Mouse (Mus musculus): Measurements from ENCODE around the gene Tlcd1. TPM values are rescaled to one million over a fixed set of nuclear protein-coding genes. Genes with fewer than 3 reads are reported as not detected.

Tlcd1 gene
- total RNA-seq, 1 experiment = 78.6 TPM

- H3K27ac ChIP-seq (ENCODE audit: insufficient read depth, low read depth, low read length, poor library complexity, severe bottlenecking) = no peak overlapping the region
- peaks cover 51% of the 10 kb centered on the region for H3K36me3 ChIP-seq (ENCODE audit: control insufficient read depth, insufficient read depth, low read length, poor library complexity, severe bottlenecking)
- H3K4me1 ChIP-seq (ENCODE audit: control insufficient read depth in 2 of 2, insufficient read depth in 2 of 2, low read length in 2 of 2, poor library complexity in 1 of 2) = peaks cover 0 to 24% of the 10 kb centered on the region in 2 experiments; a peak in 2 of 4 replicates
- no peak overlapping the region for H3K4me3 ChIP-seq (ENCODE audit: insufficient read depth in 1 of 2, low read depth in 1 of 2, low read length in 2 of 2, poor library complexity in 1 of 2, severe bottlenecking in 1 of 2)
- no peaks in the 10 kb centered on the region for H3K9me3 ChIP-seq (ENCODE audit: control insufficient read depth, insufficient read depth, low read depth, low read length)
- no peak for DNase-seq (ENCODE audit: low read depth, low spot score)
- in situ Hi-C loops (cut with MboI; ENCODE audit: low sequenced_read_pairs in 2 of 2, unreplicated experiment in 2 of 2) = no loop called here
- no peak overlapping the region for H3K9ac ChIP-seq (ENCODE audit: insufficient read depth, low read depth, low read length, poor library complexity, severe bottlenecking)
- TF ChIP-seq CHD2 (IDR thresholded peaks at IDR 0.05; ENCODE audit: low read depth, low read length) (no peak), HCFC1 (IDR thresholded peaks at IDR 0.05; ENCODE audit: borderline replicate concordance, insufficient read depth, low read length) (no peak), MAFK (IDR thresholded peaks at IDR 0.05; ENCODE audit: insufficient read depth, low read depth, low read length) (no peak), ZNF384 (IDR thresholded peaks at IDR 0.05; ENCODE audit: low read depth, low read length) (no peak), ZC3H11A (IDR thresholded peaks at IDR 0.05; ENCODE audit: borderline replicate concordance, low read depth, low read length) (no peak)
Measured at GRCm38 (mm10) chr11:78156156-78156699, 20.3 kb upstream of the Tlcd1 start.

GRCm38 (mm10) chr11:78159096-78159495 lies 17.4 kb upstream of the Tlcd1 start:
- in situ Hi-C loops (cut with MboI; ENCODE audit: low sequenced_read_pairs in 2 of 2, unreplicated experiment in 2 of 2) = no loop called here

GRCm38 (mm10) chr11:78159557-78159956 lies 17.0 kb upstream of the Tlcd1 start:
- H3K27ac ChIP-seq (ENCODE audit: insufficient read depth, low read depth, low read length, poor library complexity, severe bottlenecking) = no peak overlapping the region
- in situ Hi-C loops (cut with MboI; ENCODE audit: low sequenced_read_pairs in 2 of 2, unreplicated experiment in 2 of 2) = no loop called here

More at GRCm38 (mm10) chr11:78159096-78159495, 17.4 kb upstream of the Tlcd1 start:
- H3K4me1 ChIP-seq (ENCODE audit: control insufficient read depth in 2 of 2, insufficient read depth in 2 of 2, low read length in 2 of 2, poor library complexity in 1 of 2) = peaks cover 0 to 36% of the 10 kb centered on the region in 2 experiments; a peak in 1 of 4 replicates
- H3K9ac ChIP-seq (ENCODE audit: insufficient read depth, low read depth, low read length, poor library complexity, severe bottlenecking) = no peak overlapping the region
- DNase-seq (ENCODE audit: low read depth, low spot score) = no peak
- no peak for TF ChIP-seq CHD2 (IDR thresholded peaks at IDR 0.05; ENCODE audit: low read depth, low read length)
- TF ChIP-seq ZNF384 (IDR thresholded peaks at IDR 0.05; ENCODE audit: low read depth, low read length) = peak; percentile 60; the same call in 1 of the 2 replicates
- TF ChIP-seq ZC3H11A (IDR thresholded peaks at IDR 0.05; ENCODE audit: borderline replicate concordance, low read depth, low read length) = peak; percentile 71; the same call in 1 of the 2 replicates
- TF ChIP-seq MAFK (IDR thresholded peaks at IDR 0.05; ENCODE audit: insufficient read depth, low read depth, low read length) = no peak
- no peak for TF ChIP-seq HCFC1 (IDR thresholded peaks at IDR 0.05; ENCODE audit: borderline replicate concordance, insufficient read depth, low read length)
- H3K27ac ChIP-seq (ENCODE audit: insufficient read depth, low read depth, low read length, poor library complexity, severe bottlenecking) = no peak overlapping the region
- peaks cover 64% of the 10 kb centered on the region for H3K36me3 ChIP-seq (ENCODE audit: control insufficient read depth, insufficient read depth, low read length, poor library complexity, severe bottlenecking)
- H3K9me3 ChIP-seq (ENCODE audit: control insufficient read depth, insufficient read depth, low read depth, low read length) = no peaks in the 10 kb centered on the region
- H3K4me3 ChIP-seq (ENCODE audit: insufficient read depth in 1 of 2, low read depth in 1 of 2, low read length in 2 of 2, poor library complexity in 1 of 2, severe bottlenecking in 1 of 2) = no peak overlapping the region

GRCm38 (mm10) chr11:78160171-78160570 lies 16.3 kb upstream of the Tlcd1 start:
- no peak for DNase-seq (ENCODE audit: low read depth, low spot score)
- in situ Hi-C loops (cut with MboI; ENCODE audit: low sequenced_read_pairs in 2 of 2, unreplicated experiment in 2 of 2) = no loop called here
- Histone ChIP-seq H3K9me3 (ENCODE audit: control insufficient read depth, insufficient read depth, low read depth, low read length) (no peaks in the 10 kb centered on the region), H3K27ac (ENCODE audit: insufficient read depth, low read depth, low read length, poor library complexity, severe bottlenecking) (no peak overlapping the region), H3K4me1 (ENCODE audit: control insufficient read depth in 2 of 2, insufficient read depth in 2 of 2, low read length in 2 of 2, poor library complexity in 1 of 2) (peaks cover 0 to 33% of the 10 kb centered on the region in 2 experiments; a peak in 1 of 4 replicates), H3K9ac (ENCODE audit: insufficient read depth, low read depth, low read length, poor library complexity, severe bottlenecking) (0 out of 2 replicates have a peak overlapping the region, but pooled peaks have one; percentile 0), H3K36me3 (ENCODE audit: control insufficient read depth, insufficient read depth, low read length, poor library complexity, severe bottlenecking) (peaks cover 54% of the 10 kb centered on the region), H3K4me3 (ENCODE audit: insufficient read depth in 1 of 2, low read depth in 1 of 2, low read length in 2 of 2, poor library complexity in 1 of 2, severe bottlenecking in 1 of 2) (0 out of 4 replicates have a peak overlapping the region, but pooled peaks of 1 of the 2 experiments have one; percentile 8)
- no peak for TF ChIP-seq CHD2 (IDR thresholded peaks at IDR 0.05; ENCODE audit: low read depth, low read length)
- TF ChIP-seq HCFC1 (IDR thresholded peaks at IDR 0.05; ENCODE audit: borderline replicate concordance, insufficient read depth, low read length) = no peak
- no peak for TF ChIP-seq MAFK (IDR thresholded peaks at IDR 0.05; ENCODE audit: insufficient read depth, low read depth, low read length)
- TF ChIP-seq ZNF384 (IDR thresholded peaks at IDR 0.05; ENCODE audit: low read depth, low read length) = no peak
- TF ChIP-seq ZC3H11A (IDR thresholded peaks at IDR 0.05; ENCODE audit: borderline replicate concordance, low read depth, low read length) = no peak

More at GRCm38 (mm10) chr11:78159557-78159956, 17.0 kb upstream of the Tlcd1 start:
- peaks cover 0 to 34% of the 10 kb centered on the region in 2 experiments; a peak in 1 of 4 replicates for H3K4me1 ChIP-seq (ENCODE audit: control insufficient read depth in 2 of 2, insufficient read depth in 2 of 2, low read length in 2 of 2, poor library complexity in 1 of 2)
- TF ChIP-seq CHD2 (IDR thresholded peaks at IDR 0.05; ENCODE audit: low read depth, low read length) = no peak
- TF ChIP-seq HCFC1 (IDR thresholded peaks at IDR 0.05; ENCODE audit: borderline replicate concordance, insufficient read depth, low read length) = no peak
- no peak for TF ChIP-seq ZC3H11A (IDR thresholded peaks at IDR 0.05; ENCODE audit: borderline replicate concordance, low read depth, low read length)
- TF ChIP-seq ZNF384 (IDR thresholded peaks at IDR 0.05; ENCODE audit: low read depth, low read length) = no peak
- TF ChIP-seq MAFK (IDR thresholded peaks at IDR 0.05; ENCODE audit: insufficient read depth, low read depth, low read length) = no peak
- peaks cover 60% of the 10 kb centered on the region for H3K36me3 ChIP-seq (ENCODE audit: control insufficient read depth, insufficient read depth, low read length, poor library complexity, severe bottlenecking)
- DNase-seq (ENCODE audit: low read depth, low spot score) = no peak
- H3K9ac ChIP-seq (ENCODE audit: insufficient read depth, low read depth, low read length, poor library complexity, severe bottlenecking) = no peak overlapping the region
- no peak overlapping the region for H3K4me3 ChIP-seq (ENCODE audit: insufficient read depth in 1 of 2, low read depth in 1 of 2, low read length in 2 of 2, poor library complexity in 1 of 2, severe bottlenecking in 1 of 2)
- H3K9me3 ChIP-seq (ENCODE audit: control insufficient read depth, insufficient read depth, low read depth, low read length) = no peaks in the 10 kb centered on the region

All from ES-E14 (cell line).